Mouse (Mus musculus) hindlimb bud, embryonic 11.5 days (tissue): ENCODE data around the gene Peg3.
"Not testable (repeated sequence)": the region's sequence is repeated elsewhere in the genome, so short reads cannot be mapped to it uniquely, and the experiment has no call there.

ENCODE experiments used
- DNase-seq: peaks from one replicate; pipeline ENCODE4 v3.0.0-alpha.2; 2012; ENCODE audit warnings: low read depth, low spot score; ENCODE audit errors: extremely low spot score

The Peg3 gene

GRCm38 (mm10) chr7:6730241-6730640, at the start of gene Peg3, which contains the start of gene Usp29:
Peg3 (minus strand) TSS chr7:6730431.
Usp29 (plus strand) TSS chr7:6730578.
- peak; percentile 86 for DNase-seq

GRCm38 (mm10) chr7:6779172-6779571, 48.9 kb upstream of the Peg3 start:
- no peak for DNase-seq

- DNase-seq, result no peak
Observed at GRCm38 (mm10) chr7:6777689-6778088, 47.5 kb upstream of the Peg3 start.

GRCm38 (mm10) chr7:6777107-6777506, 46.9 kb upstream of the Peg3 start:
- DNase-seq, result no peak

GRCm38 (mm10) chr7:6776314-6777059, 46.3 kb upstream of the Peg3 start:
- DNase-seq, result no peak

GRCm38 (mm10) chr7:6773865-6774413, 43.7 kb upstream of the Peg3 start:
- DNase-seq, result not testable (repeated sequence)

GRCm38 (mm10) chr7:6770286-6770685, 40.1 kb upstream of the Peg3 start:
- no peak for DNase-seq

GRCm38 (mm10) chr7:6765240-6765639, 35.0 kb upstream of the Peg3 start:
- no peak for DNase-seq

- DNase-seq, result no peak
Observed at GRCm38 (mm10) chr7:6760170-6760569, 29.9 kb upstream of the Peg3 start.

- DNase-seq, result no peak
Observed at GRCm38 (mm10) chr7:6759698-6760097, 29.5 kb upstream of the Peg3 start.

- DNase-seq, result no peak
Observed at GRCm38 (mm10) chr7:6756777-6757291, 26.6 kb upstream of the Peg3 start.

- DNase-seq, result no peak
Observed at GRCm38 (mm10) chr7:6753440-6753839, 23.2 kb upstream of the Peg3 start.

- no peak for DNase-seq
Observed at GRCm38 (mm10) chr7:6749196-6749595, 19.0 kb upstream of the Peg3 start.

GRCm38 (mm10) chr7:6744281-6744904, 14.2 kb upstream of the Peg3 start:
- no peak for DNase-seq

GRCm38 (mm10) chr7:6736060-6736459, 5.8 kb upstream of the Peg3 start:
- no peak for DNase-seq

GRCm38 (mm10) chr7:6731930-6732329, 1.7 kb upstream of the Peg3 start:
- DNase-seq, result no peak

GRCm38 (mm10) chr7:6731373-6731772, 1.1 kb upstream of the Peg3 start:
- DNase-seq, result no peak

- no peak for DNase-seq
Observed at GRCm38 (mm10) chr7:6730801-6731200, 570 bp upstream of the Peg3 start.

- DNase-seq, result peak; percentile 69
Observed at GRCm38 (mm10) chr7:6729061-6729817, 992 bp downstream of the Peg3 start.

- DNase-seq, result peak; percentile 58
Observed at GRCm38 (mm10) chr7:6728263-6728931, 1.8 kb downstream of the Peg3 start.
